Mouse (Mus musculus): Measurements from ENCODE around the gene Bcl2l15. TPM values are rescaled to one million over a fixed set of nuclear protein-coding genes. Genes with fewer than 3 reads are reported as not detected.
"Not testable (repeated sequence)": the region's sequence is repeated elsewhere in the genome, so short reads cannot be mapped to it uniquely, and the experiment has no call there.

Bcl2l15 gene
- polyA plus RNA-seq, 1 experiment from 2014 or later: 5.2 TPM

DNA sequence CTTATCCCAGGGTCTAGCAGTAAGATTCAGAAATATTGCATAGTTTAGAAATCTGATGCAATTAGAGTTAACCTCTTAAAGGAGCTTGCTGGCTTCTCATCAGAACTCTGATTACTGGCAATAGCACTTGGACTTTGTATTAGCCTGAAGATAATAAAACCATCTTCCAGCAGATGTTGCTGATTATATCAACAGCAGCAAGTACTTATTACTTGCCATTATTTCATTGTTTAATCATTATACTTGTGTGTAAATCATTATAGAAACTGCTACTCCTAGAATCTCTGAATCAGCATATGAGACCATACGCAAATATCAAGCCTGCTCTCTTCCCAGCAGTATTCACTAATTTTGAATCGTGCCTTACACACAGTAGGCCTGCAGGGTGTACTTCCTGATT is 1.6 kb downstream of the Bcl2l15 start:
- H3K36me3 ChIP-seq (ENCODE audit: control insufficient read depth, insufficient read depth, low read length): no peaks in the 10 kb centered on the region
- no peak overlapping the region for H3K27ac ChIP-seq (replicated peaks)
- no peaks in the 10 kb centered on the region for H3K4me1 ChIP-seq (replicated peaks; ENCODE audit: control insufficient read depth, insufficient read depth)
- ATAC-seq (ENCODE audit: low FRiP score, low TSS enrichment): no peak
- no peak overlapping the region for H3K9ac ChIP-seq (ENCODE audit: low read length)
- no peak overlapping the region for H3K4me3 ChIP-seq (ENCODE audit: low read depth, low read length)
- H3K27me3 ChIP-seq (ENCODE audit: control insufficient read depth, insufficient read depth, low read length): no peaks in the 10 kb centered on the region
- TF ChIP-seq EP300 (optimal IDR thresholded peaks at IDR 0.05): no peak
- TF ChIP-seq CTCF (IDR thresholded peaks at IDR 0.05; ENCODE audit: low read depth): no peak
- WGBS: 84% methylated on average over 2 of the region's 2 CpGs
- H3K4me2 ChIP-seq (replicated peaks; ENCODE audit: low read depth): no peak overlapping the region
- DNase-seq (ENCODE audit: low spot score): no peak
- H3K9me3 ChIP-seq (ENCODE audit: control insufficient read depth, low read length): no peaks in the 10 kb centered on the region

- Histone ChIP-seq H3K27ac (replicated peaks) (no peak overlapping the region), H3K9ac (ENCODE audit: low read length) (no peak overlapping the region), H3K4me2 (replicated peaks; ENCODE audit: low read depth) (no peak overlapping the region), H3K9me3 (ENCODE audit: control insufficient read depth, low read length) (no peaks in the 10 kb centered on the region), H3K27me3 (ENCODE audit: control insufficient read depth, insufficient read depth, low read length) (no peaks in the 10 kb centered on the region), H3K4me3 (ENCODE audit: low read depth, low read length) (no peak overlapping the region), H3K36me3 (ENCODE audit: control insufficient read depth, insufficient read depth, low read length) (no peaks in the 10 kb centered on the region), H3K4me1 (replicated peaks; ENCODE audit: control insufficient read depth, insufficient read depth) (no peaks in the 10 kb centered on the region)
- WGBS: 63% methylated on average over 6 of the region's 6 CpGs
- DNase-seq (ENCODE audit: low spot score) (no peak), ATAC-seq (ENCODE audit: low FRiP score, low TSS enrichment) (no peak)
- TF ChIP-seq CTCF (IDR thresholded peaks at IDR 0.05; ENCODE audit: low read depth) (no peak), EP300 (optimal IDR thresholded peaks at IDR 0.05) (no peak)
Observed at GRCm38 (mm10) chr3:103835272-103835950, 3.0 kb downstream of the Bcl2l15 start.

- no peak for ATAC-seq (ENCODE audit: low FRiP score, low TSS enrichment)
- Histone ChIP-seq H3K4me1 (replicated peaks; ENCODE audit: control insufficient read depth, insufficient read depth) (no peaks in the 10 kb centered on the region), H3K4me2 (replicated peaks; ENCODE audit: low read depth) (no peak overlapping the region), H3K36me3 (ENCODE audit: control insufficient read depth, insufficient read depth, low read length) (no peaks in the 10 kb centered on the region), H3K9me3 (ENCODE audit: control insufficient read depth, low read length) (no peaks in the 10 kb centered on the region), H3K9ac (ENCODE audit: low read length) (no peak overlapping the region), H3K4me3 (ENCODE audit: low read depth, low read length) (no peak overlapping the region), H3K27me3 (ENCODE audit: control insufficient read depth, insufficient read depth, low read length) (no peaks in the 10 kb centered on the region), H3K27ac (replicated peaks) (no peak overlapping the region)
- WGBS: 74% methylated on average over 10 of the region's 10 CpGs
- DNase-seq (ENCODE audit: low spot score): no peak
- no peak for TF ChIP-seq CTCF (IDR thresholded peaks at IDR 0.05; ENCODE audit: low read depth)
- TF ChIP-seq EP300 (optimal IDR thresholded peaks at IDR 0.05): no peak
Observed at GRCm38 (mm10) chr3:103835951-103836310, 3.5 kb downstream of the Bcl2l15 start.

DNA sequence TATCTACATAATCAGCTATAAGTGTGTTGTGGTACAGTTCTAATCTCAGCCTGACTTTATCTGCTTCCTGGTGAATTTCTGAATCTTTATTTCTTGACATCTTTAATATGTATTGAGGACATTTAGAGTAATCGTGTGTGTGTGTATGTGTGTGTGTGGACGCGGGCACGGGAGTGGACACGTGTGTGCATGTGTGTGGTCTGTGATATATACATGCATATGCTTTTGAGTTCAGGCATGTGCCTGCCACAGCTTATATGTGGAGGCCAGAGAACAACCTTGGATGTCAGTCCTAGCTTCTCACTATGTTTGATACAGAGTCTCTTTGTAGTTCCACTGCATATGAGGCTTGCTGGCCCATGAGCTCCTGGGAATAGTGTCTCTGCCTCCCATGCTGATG is 4.1 kb downstream of the Bcl2l15 start:
- WGBS: 94% methylated on average over 5 of the region's 5 CpGs

DNA sequence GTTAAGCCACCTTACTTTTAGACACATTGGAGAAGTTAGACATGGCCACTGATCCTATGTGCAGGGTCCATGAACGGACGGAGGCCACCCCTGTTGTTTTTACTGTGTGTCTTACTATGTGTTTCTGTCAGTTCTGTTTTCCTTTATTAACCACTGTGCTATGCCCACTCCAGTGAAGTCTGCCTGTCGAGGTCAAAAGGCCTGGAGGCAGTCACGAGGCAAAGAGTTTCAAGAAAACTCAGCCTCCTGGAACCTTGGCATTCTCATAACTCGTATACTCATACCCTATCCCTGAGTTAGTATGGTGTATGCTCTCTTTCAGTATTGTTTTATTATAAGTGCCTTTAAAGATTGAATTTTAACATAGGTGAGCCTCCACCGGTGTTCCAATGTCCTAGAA is 7.3 kb downstream of the Bcl2l15 start:
- H3K4me3 ChIP-seq (ENCODE audit: low read depth, low read length): no peak overlapping the region
- H3K27me3 ChIP-seq (ENCODE audit: control insufficient read depth, insufficient read depth, low read length): no peaks in the 10 kb centered on the region
- H3K9me3 ChIP-seq (ENCODE audit: control insufficient read depth, low read length): no peaks in the 10 kb centered on the region
- H3K27ac ChIP-seq (replicated peaks): no peak overlapping the region
- no peaks in the 10 kb centered on the region for H3K4me1 ChIP-seq (replicated peaks; ENCODE audit: control insufficient read depth, insufficient read depth)
- WGBS: 90% methylated on average over 6 of the region's 6 CpGs
- no peaks in the 10 kb centered on the region for H3K36me3 ChIP-seq (ENCODE audit: control insufficient read depth, insufficient read depth, low read length)
- TF ChIP-seq CTCF (IDR thresholded peaks at IDR 0.05; ENCODE audit: low read depth): no peak
- no peak for TF ChIP-seq EP300 (optimal IDR thresholded peaks at IDR 0.05)
- no peak overlapping the region for H3K9ac ChIP-seq (ENCODE audit: low read length)
- no peak overlapping the region for H3K4me2 ChIP-seq (replicated peaks; ENCODE audit: low read depth)
- DNase-seq (ENCODE audit: low spot score) (no peak), ATAC-seq (ENCODE audit: low FRiP score, low TSS enrichment) (no peak)

More for the DNA sequence above, 4.1 kb downstream of the Bcl2l15 start:
- no peak for ATAC-seq (ENCODE audit: low FRiP score, low TSS enrichment)
- no peak for DNase-seq (ENCODE audit: low spot score)
- no peak overlapping the region for H3K27ac ChIP-seq (replicated peaks)
- no peak overlapping the region for H3K9ac ChIP-seq (ENCODE audit: low read length)
- H3K36me3 ChIP-seq (ENCODE audit: control insufficient read depth, insufficient read depth, low read length): no peaks in the 10 kb centered on the region
- H3K27me3 ChIP-seq (ENCODE audit: control insufficient read depth, insufficient read depth, low read length): no peaks in the 10 kb centered on the region
- TF ChIP-seq CTCF (IDR thresholded peaks at IDR 0.05; ENCODE audit: low read depth): no peak
- H3K9me3 ChIP-seq (ENCODE audit: control insufficient read depth, low read length): no peaks in the 10 kb centered on the region
- H3K4me3 ChIP-seq (ENCODE audit: low read depth, low read length): no peak overlapping the region
- no peak overlapping the region for H3K4me2 ChIP-seq (replicated peaks; ENCODE audit: low read depth)
- no peaks in the 10 kb centered on the region for H3K4me1 ChIP-seq (replicated peaks; ENCODE audit: control insufficient read depth, insufficient read depth)

- not testable (repeated sequence) for H3K27ac ChIP-seq (replicated peaks); ATAC-seq (ENCODE audit: low FRiP score, low TSS enrichment); H3K4me1 ChIP-seq (replicated peaks; ENCODE audit: control insufficient read depth, insufficient read depth); DNase-seq (ENCODE audit: low spot score); H3K4me3 ChIP-seq (ENCODE audit: low read depth, low read length); H3K9ac ChIP-seq (ENCODE audit: low read length); H3K4me2 ChIP-seq (replicated peaks; ENCODE audit: low read depth); H3K9me3 ChIP-seq (ENCODE audit: control insufficient read depth, low read length); H3K36me3 ChIP-seq (ENCODE audit: control insufficient read depth, insufficient read depth, low read length); H3K27me3 ChIP-seq (ENCODE audit: control insufficient read depth, insufficient read depth, low read length)
- 84% methylated on average over 3 of the region's 3 CpGs for WGBS
Observed at GRCm38 (mm10) chr3:103840195-103840594, 7.8 kb downstream of the Bcl2l15 start.

DNA sequence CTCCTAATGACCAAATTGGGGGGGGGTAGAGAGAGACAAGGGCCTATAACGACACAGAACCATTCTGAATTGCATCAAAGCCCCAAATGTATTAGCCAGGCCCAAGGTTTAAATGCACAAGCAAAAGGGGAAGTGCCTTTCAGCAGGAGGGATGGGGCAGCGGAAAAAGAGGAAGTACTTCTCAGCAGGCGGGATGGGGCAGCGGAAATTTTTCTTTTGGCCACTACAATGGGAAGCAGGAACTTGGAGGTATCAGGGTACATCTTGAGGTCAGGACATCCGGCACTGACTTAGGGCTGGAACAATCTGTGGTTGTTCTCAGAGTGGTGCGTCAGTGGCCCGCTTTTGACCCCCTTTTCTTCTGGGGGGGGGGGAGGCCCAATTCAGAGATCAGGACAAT is 8.5 kb downstream of the Bcl2l15 start:
- not testable (repeated sequence) for ATAC-seq (ENCODE audit: low FRiP score, low TSS enrichment); H3K4me1 ChIP-seq (replicated peaks; ENCODE audit: control insufficient read depth, insufficient read depth); H3K27ac ChIP-seq (replicated peaks); H3K9ac ChIP-seq (ENCODE audit: low read length); H3K9me3 ChIP-seq (ENCODE audit: control insufficient read depth, low read length); H3K4me3 ChIP-seq (ENCODE audit: low read depth, low read length); H3K36me3 ChIP-seq (ENCODE audit: control insufficient read depth, insufficient read depth, low read length); H3K27me3 ChIP-seq (ENCODE audit: control insufficient read depth, insufficient read depth, low read length); H3K4me2 ChIP-seq (replicated peaks; ENCODE audit: low read depth); DNase-seq (ENCODE audit: low spot score)
- WGBS: 91% methylated on average over 7 of the region's 7 CpGs

Data from stomach, postnatal 0 days (tissue).